8 mouse cellular contexts compared by ENCODE assay signal in the genomic region with DNA sequence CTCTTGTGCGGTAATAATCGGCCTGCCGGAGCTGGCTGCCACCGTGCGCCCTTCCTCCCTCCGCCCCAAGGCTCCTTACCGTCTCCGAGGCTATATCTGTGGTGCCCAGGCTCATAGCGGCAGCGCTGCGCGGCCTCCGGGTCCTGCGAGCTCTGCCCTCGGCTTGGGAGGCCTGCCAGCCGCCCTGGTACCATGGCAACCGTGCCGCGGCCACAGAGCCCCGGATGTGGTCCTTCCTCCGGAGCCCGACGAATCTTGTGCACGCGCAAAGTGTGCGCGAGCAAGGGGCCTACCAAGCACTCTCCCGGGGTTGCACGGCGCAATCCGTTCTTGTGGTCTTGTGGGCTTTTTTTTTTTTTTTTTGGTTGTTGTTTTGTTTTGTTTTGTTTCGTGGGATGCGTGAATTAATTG. TPM values are rescaled to one million over a fixed set of nuclear protein-coding genes. Genes with fewer than 3 reads are reported as not detected.
A peak's percentile ranks its signal among the peaks of the same experiment; 100 is the strongest.
DNase-seq lines count a peak whose midpoint lies in the region; ATAC-seq and TF ChIP-seq lines count a peak whose summit lies in the region.

Gene Iqce, minus strand, starts transcription at position 276 of the 411 bp plus-strand sequence.

- peak; percentile 65 for ATAC-seq in forebrain, embryonic 11.5 days (replicated peaks; ENCODE audit: low FRiP score)
- peak; percentile 46 for ATAC-seq in heart, embryonic 16.5 days (replicated peaks; ENCODE audit: extremely low read depth, insufficient read depth, low FRiP score)
- peak; percentile 43 for ATAC-seq in liver, embryonic 16.5 days (ENCODE audit: low read depth)
- ATAC-seq in neural tube, embryonic 13.5 days (ENCODE audit: low read depth): peak; percentile 59

- no peak for TF ChIP-seq CTCF in testis, adult 2 months (IDR thresholded peaks at IDR 0.05; ENCODE audit: control insufficient read depth, insufficient read depth, insufficient replicate concordance, low read depth, low read length)

- TF ChIP-seq POLR2A in testis, adult 2 months (IDR thresholded peaks at IDR 0.05; ENCODE audit: control insufficient read depth, low read depth, low read length): peak; percentile 85

- under 1% methylated on average over 33 of the region's 33 CpGs for WGBS in forebrain, embryonic 11.5 days
- 1% methylated on average over 31 of the region's 33 CpGs for WGBS in heart, embryonic 16.5 days
- 0% methylated on average over 31 of the region's 33 CpGs for WGBS in liver, embryonic 16.5 days (ENCODE audit: insufficient replicate concordance)
- WGBS in neural tube, embryonic 13.5 days: 1% methylated on average over 33 of the region's 33 CpGs

- DNase-seq in CD8-positive naive resting alpha-beta T cell, adult 2 months (ENCODE audit: low read depth in 2 of 2, low spot score in 2 of 2): peak; percentile 86 to 91
- DNase-seq in c-Kit-positive CD71-negative TER-119-negative erythroid progenitor cells, embryonic 14.5 days (ENCODE audit: low read depth): peak; percentile 81
- DNase-seq in forebrain, embryonic 11.5 days (ENCODE audit: low spot score): peak; percentile 97
- DNase-seq in kidney, postnatal 36 days: peak; percentile 97 to 99

- peaks cover 13% of the 10 kb centered on the region for H3K4me1 ChIP-seq in forebrain, embryonic 11.5 days (replicated peaks; ENCODE audit: control insufficient read depth, insufficient read depth, low read length)
- peaks cover 20% of the 10 kb centered on the region for H3K4me1 ChIP-seq in heart, embryonic 16.5 days (ENCODE audit: control insufficient read depth, insufficient read depth, low read length)
- H3K4me1 ChIP-seq in liver, embryonic 16.5 days (ENCODE audit: control insufficient read depth, low read depth, low read length): peaks cover 44% of the 10 kb centered on the region
- H3K4me1 ChIP-seq in neural tube, embryonic 13.5 days (replicated peaks): peaks cover 59% of the 10 kb centered on the region
- H3K4me1 ChIP-seq in testis, adult 2 months (ENCODE audit: control insufficient read depth, insufficient read depth, low read length): peaks cover 22% of the 10 kb centered on the region

- no peaks in the 10 kb centered on the region for H3K9me3 ChIP-seq in forebrain, embryonic 11.5 days (ENCODE audit: control insufficient read depth, low read length)
- H3K9me3 ChIP-seq in heart, embryonic 16.5 days (replicated peaks; ENCODE audit: control insufficient read depth, low read length): no peaks in the 10 kb centered on the region
- no peaks in the 10 kb centered on the region for H3K9me3 ChIP-seq in liver, embryonic 16.5 days (replicated peaks; ENCODE audit: control insufficient read depth, low read length)
- H3K9me3 ChIP-seq in neural tube, embryonic 13.5 days: no peaks in the 10 kb centered on the region

- peak within 1 kb of the TSS; percentile 90 for H3K4me2 ChIP-seq in forebrain, embryonic 11.5 days (ENCODE audit: low read depth, low read length, severe bottlenecking)
- H3K4me2 ChIP-seq in heart, embryonic 16.5 days (ENCODE audit: low read depth, low read length): peak within 1 kb of the TSS; percentile 82
- H3K4me2 ChIP-seq in liver, embryonic 16.5 days (ENCODE audit: low read depth, low read length): peak within 1 kb of the TSS; percentile 93
- peak within 1 kb of the TSS; percentile 90 for H3K4me2 ChIP-seq in neural tube, embryonic 13.5 days

- H3K27me3 ChIP-seq in forebrain, embryonic 11.5 days (ENCODE audit: control insufficient read depth, insufficient read depth, low read length): no peaks in the 10 kb centered on the region
- no peaks in the 10 kb centered on the region for H3K27me3 ChIP-seq in heart, embryonic 16.5 days (ENCODE audit: control insufficient read depth, insufficient read depth, low read length)
- no peaks in the 10 kb centered on the region for H3K27me3 ChIP-seq in liver, embryonic 16.5 days (ENCODE audit: control insufficient read depth, insufficient read depth, low read depth, low read length)
- no peaks in the 10 kb centered on the region for H3K27me3 ChIP-seq in neural tube, embryonic 13.5 days
- no peaks in the 10 kb centered on the region for H3K27me3 ChIP-seq in testis, adult 2 months (ENCODE audit: control insufficient read depth, insufficient read depth, low read length)

- H3K9ac ChIP-seq in forebrain, embryonic 11.5 days (ENCODE audit: low read length): peak within 1 kb of the TSS; percentile 83
- H3K9ac ChIP-seq in heart, embryonic 16.5 days (ENCODE audit: low read length): peak within 1 kb of the TSS; percentile 79
- peak within 1 kb of the TSS; percentile 74 for H3K9ac ChIP-seq in liver, embryonic 16.5 days (ENCODE audit: low read depth, low read length)
- H3K9ac ChIP-seq in neural tube, embryonic 13.5 days: peak within 1 kb of the TSS; percentile 89

- peak within 1 kb of the TSS; percentile 83 for H3K4me3 ChIP-seq in forebrain, embryonic 11.5 days (ENCODE audit: low read depth, low read length)
- peak within 1 kb of the TSS; percentile 79 for H3K4me3 ChIP-seq in heart, embryonic 16.5 days (ENCODE audit: low read length)
- H3K4me3 ChIP-seq in liver, embryonic 16.5 days (ENCODE audit: low read depth, low read length): peak within 1 kb of the TSS; percentile 74
- H3K4me3 ChIP-seq in neural tube, embryonic 13.5 days: peak within 1 kb of the TSS; percentile 77
- H3K4me3 ChIP-seq in testis, adult 2 months (ENCODE audit: control insufficient read depth, low read depth, low read length): peak within 1 kb of the TSS; percentile 99

- H3K27ac ChIP-seq in forebrain, embryonic 11.5 days (ENCODE audit: low read depth, low read length): peak within 1 kb of the TSS; percentile 53; the same call in 1 of the 2 replicates
- peak within 1 kb of the TSS; percentile 73 for H3K27ac ChIP-seq in heart, embryonic 16.5 days (ENCODE audit: low read length)
- H3K27ac ChIP-seq in liver, embryonic 16.5 days (ENCODE audit: low read length): peak within 1 kb of the TSS; percentile 89
- H3K27ac ChIP-seq in neural tube, embryonic 13.5 days (replicated peaks): peak within 1 kb of the TSS; percentile 86
- peak within 1 kb of the TSS; percentile 97 for H3K27ac ChIP-seq in testis, adult 2 months (ENCODE audit: control insufficient read depth, insufficient read depth, low read depth, low read length)

- H3K36me3 ChIP-seq in forebrain, embryonic 11.5 days (ENCODE audit: control insufficient read depth, insufficient read depth, low read length): no peaks in the 10 kb centered on the region; the same call in 1 of the 2 replicates
- no peaks in the 10 kb centered on the region for H3K36me3 ChIP-seq in heart, embryonic 16.5 days (ENCODE audit: control insufficient read depth, insufficient read depth)
- H3K36me3 ChIP-seq in liver, embryonic 16.5 days (ENCODE audit: control insufficient read depth, insufficient read depth): no peaks in the 10 kb centered on the region
- H3K36me3 ChIP-seq in neural tube, embryonic 13.5 days: peaks cover 19% of the 10 kb centered on the region
- H3K36me3 ChIP-seq in testis, adult 2 months (ENCODE audit: control insufficient read depth, insufficient read depth, low read length): no peaks in the 10 kb centered on the region

RNA-seq across cellular contexts. Expression of gene Iqce, which starts in this region (rescaled TPM):
- 28.6 and 31.0 TPM in 2 replicates for polyA plus RNA-seq in forebrain, embryonic 11.5 days (2014; fragmentation: Nextera tagmentation; extraction: Ambion mirVana)
- polyA plus RNA-seq in heart, embryonic 16.5 days (2015; fragmentation: Nextera tagmentation; extraction: Ambion mirVana): 9.6 and 10.3 TPM in 2 replicates
- 4.1 and 5.2 TPM in 2 replicates for polyA plus RNA-seq in liver, embryonic 16.5 days (2015; fragmentation: Nextera tagmentation; extraction: Ambion mirVana)
- 22.9 and 24.1 TPM in 2 replicates for polyA plus RNA-seq in neural tube, embryonic 13.5 days (2015; fragmentation: Nextera tagmentation; extraction: Ambion mirVana)
- 126 and 134 TPM in 2 replicates for polyA plus RNA-seq in testis, adult 2 months (2012; rRNA removed)

Comparison
In these comparisons a context has a peak if more than half of its experiments do, and no peak if none do; other contexts are left out.
1. Peak in every context shown above with its lines: DNase-seq, ATAC-seq, H3K4me3 ChIP-seq and H3K27ac ChIP-seq.